ENCODE assay signal across 20 mouse cellular contexts in the genomic region with DNA sequence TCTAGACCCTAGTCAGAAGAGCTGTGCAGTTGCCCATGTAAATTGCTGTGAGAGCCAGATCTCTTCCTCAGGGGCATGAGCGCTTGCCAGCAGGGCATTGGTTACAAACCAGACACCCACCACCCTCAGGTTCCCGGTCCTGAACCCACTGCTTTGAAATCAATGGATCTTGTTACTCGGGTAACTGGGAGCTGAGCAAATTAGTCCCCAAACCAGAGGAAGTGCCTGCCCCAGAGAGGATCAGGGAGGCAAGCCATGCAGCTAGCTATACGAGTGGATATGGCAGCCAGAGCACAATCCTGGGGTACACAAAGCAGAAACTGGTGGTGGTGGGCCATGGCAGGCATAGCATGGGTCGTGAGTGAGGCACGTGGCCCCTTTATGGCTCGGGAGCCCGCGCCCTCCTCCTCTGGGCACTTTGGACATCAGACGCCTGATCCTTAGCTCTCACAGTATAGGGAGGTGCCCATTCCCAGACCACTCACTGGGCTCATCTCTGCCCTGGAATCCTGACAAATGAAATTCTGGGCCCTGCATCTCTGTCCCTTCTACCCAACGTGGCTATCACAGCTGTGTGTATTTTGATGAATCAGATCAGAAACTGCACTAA. TPM values are rescaled to one million over a fixed set of nuclear protein-coding genes. Genes with fewer than 3 reads are reported as not detected.
"Had no signal": no experiment of that assay in that cellular context is flagged by ENCODE, and none has a peak within 500 bp of the region (broad histone marks: within the 10 kb centered on the region; RNA-seq: fewer than 3 reads in every experiment).

No protein-coding gene starts in this region.

- H3K4me3 ChIP-seq: limb, embryonic 12.5 days; limb, embryonic 15.5 days; stomach, embryonic 15.5 days had no signal

- H3K4me2 ChIP-seq: limb, embryonic 12.5 days; limb, embryonic 15.5 days; liver, embryonic 11.5 days; lung, embryonic 14.5 days; stomach, embryonic 15.5 days had no signal

- ATAC-seq: liver, postnatal 0 days; lung, postnatal 0 days had no signal

- H3K9ac ChIP-seq: limb, embryonic 12.5 days; limb, embryonic 15.5 days; liver, embryonic 14.5 days; liver, postnatal 0 days; lung, embryonic 14.5 days; stomach, embryonic 15.5 days had no signal

- H3K27ac ChIP-seq: limb, embryonic 12.5 days; limb, embryonic 15.5 days; liver, embryonic 14.5 days; macrophage; stomach, embryonic 15.5 days had no signal

- H3K27me3 ChIP-seq: limb, embryonic 12.5 days; limb, embryonic 15.5 days; stomach, embryonic 15.5 days had no signal

- DNase-seq: kidney, adult 18-20 months; kidney, adult 9 months; kidney, postnatal 14 days; left cerebral cortex, postnatal 4 days; liver, postnatal 0 days; lung, embryonic 14.5 days; right cerebral cortex, adult 18-20 months; right cerebral cortex, postnatal 14 days; right cerebral cortex, postnatal 4 days; thymus, adult 2 months; thymus, postnatal 14 days; thymus, postnatal 4 days had no signal

- H3K9me3 ChIP-seq: limb, embryonic 12.5 days; limb, embryonic 15.5 days; stomach, embryonic 15.5 days had no signal

- H3K4me1 ChIP-seq: limb, embryonic 12.5 days; limb, embryonic 15.5 days had no signal

RNA-seq across cellular contexts. Expression of a gene that starts 27.7 kb away (rescaled TPM):
- total RNA-seq: megakaryocyte, adult 5-6 weeks had no signal
- polyA plus RNA-seq: liver, embryonic 14.5 days; liver, postnatal 0 days; lung, embryonic 14.5 days; macrophage had no signal
